Mouse (Mus musculus) brain, embryonic 14.5 days (tissue): ENCODE measurements around the gene Glod4.

Experiments used
- CTCF ChIP-seq: fragments of 200-500 bp; IDR thresholded peaks from 2 replicates; pipeline ENCODE4 v1.5.1; 2012; ENCODE audit warnings: inconsistent platforms, mild to moderate bottlenecking, moderate library complexity, borderline replicate concordance; ENCODE audit not compliant: insufficient read depth, insufficient read length; ENCODE audit errors: extremely low read depth
- POLR2A ChIP-seq: fragments of 200-500 bp; IDR thresholded peaks from 2 replicates; pipeline ENCODE4 v1.6.1; 2012; ENCODE audit warnings: mild to moderate bottlenecking, inconsistent platforms, borderline replicate concordance; ENCODE audit not compliant: poor library complexity, insufficient read depth, insufficient read length, severe bottlenecking; ENCODE audit errors: extremely low read depth

GRCm38 (mm10) chr11:76283841-76284240, 40.3 kb upstream of the Glod4 start:
- TF ChIP-seq CTCF = no peak
- TF ChIP-seq POLR2A = no peak
